Mouse (Mus musculus) ES-E14 (cell line): ENCODE results near the gene Mpst. TPM values are rescaled to one million over a fixed set of nuclear protein-coding genes. Genes with fewer than 3 reads are reported as not detected.
A peak's percentile ranks its signal among the peaks of the same experiment; 100 is the strongest.

Source experiments
- DNase-seq: peaks from one replicate; pipeline ENCODE4 v3.0.0-alpha.2; 2013; ENCODE audit warnings: low read depth, low spot score
- H3K27ac ChIP-seq: 2 replicates; pipeline ENCODE4 v1.5.1; 2012; ENCODE audit warnings: low read depth, mild to moderate bottlenecking, low read length, moderate library complexity, mixed read lengths; ENCODE audit not compliant: poor library complexity, insufficient read depth, severe bottlenecking
- H3K36me3 ChIP-seq: 2 replicates; pipeline ENCODE4 v1.6.1; 2012; ENCODE audit warnings: mild to moderate bottlenecking, low read length, moderate library complexity, mixed read lengths; ENCODE audit not compliant: control insufficient read depth, poor library complexity, insufficient read depth, severe bottlenecking
- H3K4me1 ChIP-seq, 2 experiments: fragments of 150-350 bp in 1 of 2; sonication (generic) in 1 of 2; 2 replicates each; pipeline ENCODE4 v1.6.1; 2012; ENCODE audit warnings: low read length in 2 of 2, mild to moderate bottlenecking in 1 of 2, mixed read lengths in 1 of 2; ENCODE audit not compliant: control insufficient read depth in 2 of 2, insufficient read depth in 2 of 2, poor library complexity in 1 of 2
- H3K4me3 ChIP-seq, 2 experiments: fragments of 150-350 bp in 1 of 2; sonication (generic) in 1 of 2; 2 replicates each; pipeline ENCODE4 v1.5.1; 2012; ENCODE audit warnings: low read length in 2 of 2, low read depth in 1 of 2, mild to moderate bottlenecking in 1 of 2, mixed read lengths in 1 of 2; ENCODE audit not compliant: insufficient read depth in 1 of 2, poor library complexity in 1 of 2, severe bottlenecking in 1 of 2
- H3K9ac ChIP-seq: 2 replicates; pipeline ENCODE4 v1.6.1; 2012; ENCODE audit warnings: low read depth, mild to moderate bottlenecking, low read length, mixed read lengths; ENCODE audit not compliant: poor library complexity, insufficient read depth, severe bottlenecking
- H3K9me3 ChIP-seq: fragments of 150-350 bp; sonication (generic); 2 replicates; pipeline ENCODE4 v1.6.1; 2012; ENCODE audit warnings: low read depth, mild to moderate bottlenecking, low read length; ENCODE audit not compliant: control insufficient read depth, insufficient read depth
- CHD2 ChIP-seq: IDR thresholded peaks from 2 replicates; pipeline ENCODE4 v1.6.1; 2014; ENCODE audit warnings: mild to moderate bottlenecking, low read depth, low read length, inconsistent platforms
- HCFC1 ChIP-seq: IDR thresholded peaks from 2 replicates; pipeline ENCODE4 v1.6.1; 2012; ENCODE audit warnings: low read length, inconsistent platforms, borderline replicate concordance; ENCODE audit not compliant: insufficient read depth
- MAFK ChIP-seq: IDR thresholded peaks from 2 replicates; pipeline ENCODE4 v1.6.1; 2014; ENCODE audit warnings: mild to moderate bottlenecking, low read depth, low read length, inconsistent platforms; ENCODE audit not compliant: insufficient read depth
- ZC3H11A ChIP-seq: IDR thresholded peaks from 2 replicates; pipeline ENCODE4 v1.6.1; 2012; ENCODE audit warnings: low read depth, mild to moderate bottlenecking, inconsistent platforms, low read length, borderline replicate concordance
- ZNF384 ChIP-seq: IDR thresholded peaks from 2 replicates; pipeline ENCODE4 v1.6.1; 2012; ENCODE audit warnings: low read depth, low read length, inconsistent platforms
- in situ Hi-C, 2 experiments: fragments of 600-800 bp; cut with MboI; formaldehyde crosslinking; loops; one replicate each; pipeline ENCODE4 v1.15.1; 2025; ENCODE audit warnings: low sequenced_read_pairs in 2 of 2, inconsistent platforms in 1 of 2; ENCODE audit not compliant: unreplicated experiment in 2 of 2
- total RNA-seq: library from RNA; depleted of rRNA; stranded (reverse); fragments of 300-350 nt; gene quantifications from 2 replicates; pipeline ENCODE4 v1.2.3, GENCODE M21; 2012

The Mpst gene
- total RNA-seq, 1 experiment, result 15.1 TPM

DNA sequence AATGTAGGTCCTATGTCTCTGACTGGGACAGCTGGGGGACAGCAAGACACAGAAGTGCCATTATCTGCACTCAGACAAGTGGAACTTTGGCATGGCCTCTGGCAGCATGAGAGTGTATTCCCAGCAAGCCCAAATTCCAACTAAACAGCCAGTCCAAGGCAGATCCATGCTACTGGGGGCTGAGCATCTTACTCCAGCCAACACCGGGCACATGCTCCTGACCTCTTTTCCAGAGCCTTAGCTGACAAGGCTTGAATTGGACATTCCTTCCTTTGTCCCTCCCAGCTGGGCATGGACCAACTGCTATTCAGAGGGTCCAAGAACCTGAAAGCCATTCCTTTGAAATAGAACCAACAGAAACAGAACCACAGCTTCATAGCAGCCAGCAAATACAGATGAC is 36.6 kb upstream of the Mpst start:
- TF ChIP-seq ZC3H11A (no peak), CHD2 (no peak), MAFK (no peak)

GRCm38 (mm10) chr15:78372796-78373195 is 33.4 kb upstream of the Mpst start:
- H3K27ac ChIP-seq, result no peak overlapping the region
- H3K4me3 ChIP-seq, result no peak overlapping the region
- no peak overlapping the region for H3K9ac ChIP-seq
- no peaks in the 10 kb centered on the region for H3K4me1 ChIP-seq
- H3K9me3 ChIP-seq, result no peaks in the 10 kb centered on the region
- no peak for DNase-seq
- in situ Hi-C loops, result no loop called here
- no peak for TF ChIP-seq ZC3H11A
- no peak for TF ChIP-seq MAFK
- no peak for TF ChIP-seq ZNF384
- TF ChIP-seq HCFC1, result no peak
- no peak for TF ChIP-seq CHD2
- H3K36me3 ChIP-seq, result no peaks in the 10 kb centered on the region

More for the DNA sequence above, 36.6 kb upstream of the Mpst start:
- H3K27ac ChIP-seq, result no peak overlapping the region
- no peaks in the 10 kb centered on the region for H3K4me1 ChIP-seq
- DNase-seq, result no peak
- no peak overlapping the region for H3K9ac ChIP-seq
- H3K36me3 ChIP-seq, result no peaks in the 10 kb centered on the region
- H3K9me3 ChIP-seq, result no peaks in the 10 kb centered on the region
- no peak overlapping the region for H3K4me3 ChIP-seq
- in situ Hi-C loops, result no loop called here

GRCm38 (mm10) chr15:78374204-78374603 is 32.0 kb upstream of the Mpst start:
- Histone ChIP-seq H3K27ac (no peak overlapping the region), H3K9me3 (no peaks in the 10 kb centered on the region), H3K36me3 (no peaks in the 10 kb centered on the region), H3K4me1 (no peaks in the 10 kb centered on the region), H3K4me3 (no peak overlapping the region), H3K9ac (no peak overlapping the region)
- in situ Hi-C loops, result no loop called here
- DNase-seq, result no peak
- TF ChIP-seq MAFK, result no peak
- TF ChIP-seq CHD2, result no peak
- TF ChIP-seq HCFC1, result no peak

- Histone ChIP-seq H3K4me1 (0 out of 4 replicates have a peak, but pooled peaks cover 0 to 3% of the 10 kb centered on the region in 2 experiments), H3K36me3 (no peaks in the 10 kb centered on the region), H3K27ac (no peak overlapping the region), H3K4me3 (peak overlapping the region in 1 of 2 experiments; percentile 53; a peak in 1 of 4 replicates), H3K9ac (no peak overlapping the region), H3K9me3 (no peaks in the 10 kb centered on the region)
- no peak for DNase-seq
- in situ Hi-C loops, result no loop called here
- TF ChIP-seq HCFC1 (no peak), ZNF384 (no peak), ZC3H11A (no peak), CHD2 (no peak), MAFK (no peak)
These were observed 28.4 kb upstream of the Mpst start for GRCm38 (mm10) chr15:78377859-78378258.

GRCm38 (mm10) chr15:78378556-78378955 is 27.7 kb upstream of the Mpst start:
- no peak overlapping the region for H3K9ac ChIP-seq
- H3K9me3 ChIP-seq, result no peaks in the 10 kb centered on the region
- DNase-seq, result no peak
- no peak overlapping the region for H3K27ac ChIP-seq
- peaks cover 2 to 3% of the 10 kb centered on the region in 2 experiments; a peak in 1 of 4 replicates for H3K4me1 ChIP-seq
- TF ChIP-seq CHD2, result no peak
- no peak for TF ChIP-seq MAFK
- in situ Hi-C loops, result no loop called here
- H3K36me3 ChIP-seq, result no peaks in the 10 kb centered on the region
- H3K4me3 ChIP-seq, result no peak overlapping the region
